Mouse (Mus musculus) gonadal fat pad, adult 2 months (tissue): ENCODE measurements around the gene Hist2h2ac. TPM values are rescaled to one million over a fixed set of nuclear protein-coding genes. Genes with fewer than 3 reads are reported as not detected.
"Not testable (repeated sequence)": the region's sequence is repeated elsewhere in the genome, so short reads cannot be mapped to it uniquely, and the experiment has no call there.

Experiments
- DNase-seq: peaks from one replicate; pipeline ENCODE4 v3.0.0-alpha.2; 2012; ENCODE audit warnings: low read depth
- polyA plus RNA-seq: library from polyadenylated mRNA; depleted of rRNA; stranded (reverse); fragments of >200 nt; gene quantifications from 2 replicates; pipeline ENCODE4 v1.2.3, GENCODE M21; 2012

Hist2h2ac gene
- polyA plus RNA-seq, 1 experiment = 7.2 TPM

- DNase-seq = no peak
Observed at GRCm38 (mm10) chr3:96249034-96249345, 28.3 kb upstream of the Hist2h2ac start.

- DNase-seq = no peak
Observed at GRCm38 (mm10) chr3:96248141-96249033, 27.7 kb upstream of the Hist2h2ac start.

GRCm38 (mm10) chr3:96247356-96248140, 26.9 kb upstream of the Hist2h2ac start:
- no peak for DNase-seq

GRCm38 (mm10) chr3:96246427-96246856, 25.8 kb upstream of the Hist2h2ac start, which contains the start of gene Hist2h3c1:
Gene Hist2h3c1 (plus strand): TSS chr3:96246685.
- DNase-seq = not testable (repeated sequence)

- DNase-seq = not testable (repeated sequence)
Observed at GRCm38 (mm10) chr3:96246018-96246417, 25.3 kb upstream of the Hist2h2ac start.

- not testable (repeated sequence) for DNase-seq
Observed at GRCm38 (mm10) chr3:96245003-96245886, 24.6 kb upstream of the Hist2h2ac start, which contains the start of gene Hist2h2aa1. Gene Hist2h2aa1 (plus strand): TSS chr3:96245497.

GRCm38 (mm10) chr3:96243921-96244572, 23.4 kb upstream of the Hist2h2ac start:
- DNase-seq = no peak

GRCm38 (mm10) chr3:96240799-96241197, 20.1 kb upstream of the Hist2h2ac start:
- no peak for DNase-seq

- not testable (repeated sequence) for DNase-seq
Observed at GRCm38 (mm10) chr3:96239949-96240798, 19.5 kb upstream of the Hist2h2ac start, which contains the start of gene Hist2h2aa2. Gene Hist2h2aa2 (minus strand): TSS chr3:96240276.

GRCm38 (mm10) chr3:96238954-96239793, 18.5 kb upstream of the Hist2h2ac start, which contains the start of gene Hist2h3c2:
Gene Hist2h3c2 (minus strand): TSS chr3:96239127.
- not testable (repeated sequence) for DNase-seq

GRCm38 (mm10) chr3:96237904-96238511, 17.3 kb upstream of the Hist2h2ac start:
- DNase-seq = no peak

GRCm38 (mm10) chr3:96237335-96237903, 16.7 kb upstream of the Hist2h2ac start:
- DNase-seq = no peak

- no peak for DNase-seq
Observed at GRCm38 (mm10) chr3:96236834-96237334, 16.2 kb upstream of the Hist2h2ac start.

GRCm38 (mm10) chr3:96235836-96236235, 15.2 kb upstream of the Hist2h2ac start:
- DNase-seq = no peak

GRCm38 (mm10) chr3:96234914-96235313, 14.2 kb upstream of the Hist2h2ac start:
- DNase-seq = no peak

- DNase-seq = no peak
Observed at GRCm38 (mm10) chr3:96231758-96232120, 11.1 kb upstream of the Hist2h2ac start.

- DNase-seq = no peak
Observed at GRCm38 (mm10) chr3:96230910-96231757, 10.5 kb upstream of the Hist2h2ac start.
